Mouse (Mus musculus) kidney, postnatal 0 days (tissue): ENCODE measurements around the gene Etfdh. TPM values are rescaled to one million over a fixed set of nuclear protein-coding genes. Genes with fewer than 3 reads are reported as not detected.
"Not testable (repeated sequence)": the region's sequence is repeated elsewhere in the genome, so short reads cannot be mapped to it uniquely, and the experiment has no call there.

ENCODE experiments used
- ATAC-seq: fragments of 200-750 bp; cut with Nextera tagmentation; replicated peaks from 2 replicates; pipeline ENCODE4 v1.8.0; 2017; ENCODE audit warnings: low read depth, moderate number of reproducible peaks, moderate TSS enrichment, moderate library complexity; ENCODE audit not compliant: low FRiP score
- DNase-seq: peaks from one replicate; pipeline ENCODE4 v3.0.0-alpha.2; 2016; ENCODE audit warnings: low spot score
- H3K27ac ChIP-seq: fragments of 300-500 bp; sonication (generic); 2 replicates; pipeline ENCODE4 v1.5.1; 2014; ENCODE audit warnings: mild to moderate bottlenecking
- H3K27me3 ChIP-seq: fragments of 300-500 bp; sonication (generic); 2 replicates; pipeline ENCODE4 v1.6.1; 2014; ENCODE audit warnings: low read length, mixed read lengths; ENCODE audit not compliant: insufficient read depth
- H3K36me3 ChIP-seq: fragments of 300-500 bp; sonication (generic); 2 replicates; pipeline ENCODE4 v1.6.1; 2014; ENCODE audit warnings: low read length, mixed read lengths; ENCODE audit not compliant: insufficient read depth
- H3K4me1 ChIP-seq: fragments of 300-500 bp; sonication (generic); replicated peaks from 2 replicates; pipeline ENCODE4 v1.6.1; 2014; ENCODE audit warnings: antibody characterized with exemption, low read length, mixed read lengths; ENCODE audit not compliant: insufficient read depth
- H3K4me2 ChIP-seq: fragments of 300-500 bp; sonication (generic); 2 replicates; pipeline ENCODE4 v1.6.1; 2014; ENCODE audit warnings: mild to moderate bottlenecking, low read length, moderate library complexity, mixed read lengths
- H3K4me3 ChIP-seq: fragments of 300-500 bp; sonication (generic); replicated peaks from 2 replicates; pipeline ENCODE4 v1.5.1; 2014; ENCODE audit warnings: low read depth, low read length
- H3K9ac ChIP-seq: fragments of 300-500 bp; sonication (generic); 2 replicates; pipeline ENCODE4 v1.6.1; 2014; ENCODE audit warnings: low read depth, low read length
- H3K9me3 ChIP-seq: fragments of 300-500 bp; sonication (generic); replicated peaks from 2 replicates; pipeline ENCODE4 v1.6.1; 2016; ENCODE audit warnings: low read length, inconsistent platforms, mixed read lengths
- CTCF ChIP-seq: IDR thresholded peaks from 2 replicates; pipeline ENCODE4 v1.5.1; 2016; ENCODE audit warnings: antibody characterized with exemption, low read depth, mild to moderate bottlenecking, moderate library complexity
- WGBS: fragments of 180-500 bp; shearing (Covaris S2); extraction: QIAGEN DNeasy Blood & Tissue Kit; methylation state at CpG from one replicate; pipeline ENCODE4 v1.1.7; 2014; 5-methylcytosine and 5-hydroxymethylcytosine counted together
- polyA plus RNA-seq: library from polyadenylated mRNA; unstranded; fragments of >200 nt; fragmentation: Nextera tagmentation; extraction: Ambion mirVana; gene quantifications from 2 replicates; pipeline ENCODE4 v1.2.1, GENCODE M21; 2015

Gene Etfdh
- polyA plus RNA-seq, 1 experiment from 2014 or later = 97.0 TPM

DNA sequence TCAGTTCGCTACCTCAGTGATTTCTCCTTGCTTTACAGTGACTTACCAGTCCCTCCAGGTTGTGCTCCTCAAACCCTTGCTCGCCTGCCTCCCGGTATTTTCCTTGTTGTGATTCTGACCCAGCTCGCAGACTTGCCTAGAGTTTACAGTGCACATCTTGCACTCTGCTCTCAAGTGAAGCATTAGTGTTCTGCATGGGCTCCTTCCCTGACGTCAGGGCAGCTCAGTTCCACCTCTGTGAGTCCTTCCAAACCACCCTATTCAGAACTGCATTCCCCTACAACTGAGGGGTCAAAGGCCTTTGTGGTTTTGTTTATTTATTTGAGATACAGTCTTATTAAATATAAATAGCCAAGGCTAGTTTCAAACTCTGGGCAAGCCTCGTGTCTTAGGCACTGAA, 51.1 kb downstream of the Etfdh start:
- Histone ChIP-seq H3K4me3 (no peak overlapping the region), H3K36me3 (no peaks in the 10 kb centered on the region), H3K9me3 (no peaks in the 10 kb centered on the region), H3K4me2 (no peak overlapping the region), H3K27ac (no peak overlapping the region), H3K27me3 (no peaks in the 10 kb centered on the region), H3K9ac (no peak overlapping the region), H3K4me1 (no peaks in the 10 kb centered on the region)
- TF ChIP-seq CTCF = no peak
- ATAC-seq (0 out of 2 replicates have a peak, but pooled peaks have one; percentile 49), DNase-seq (no peak)
- WGBS = 45% methylated on average over 6 of the region's 6 CpGs

DNA sequence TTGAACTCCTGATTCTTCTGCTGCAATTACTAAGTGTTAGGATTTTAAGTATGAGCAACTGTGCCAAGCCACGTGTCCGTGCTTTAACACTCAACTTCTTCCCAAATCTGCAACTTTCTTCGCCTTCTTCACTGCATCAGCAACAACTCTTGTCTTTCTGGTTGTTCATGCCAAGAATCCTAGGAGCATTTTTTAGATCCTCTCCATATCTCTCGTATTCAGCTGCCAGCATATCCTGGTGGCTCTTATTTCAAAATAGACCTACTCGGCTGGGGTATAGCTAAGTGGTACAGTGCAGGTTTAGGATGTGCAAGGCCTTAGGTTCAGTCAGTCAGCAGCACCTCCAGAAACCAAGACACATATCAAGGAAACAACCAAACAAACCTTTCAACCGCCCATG, 51.7 kb downstream of the Etfdh start:
- 82% methylated on average over 6 of the region's 6 CpGs for WGBS
- H3K4me2 ChIP-seq = no peak overlapping the region
- H3K27ac ChIP-seq = no peak overlapping the region
- no peak overlapping the region for H3K4me3 ChIP-seq
- TF ChIP-seq CTCF = no peak
- no peak overlapping the region for H3K9ac ChIP-seq
- H3K27me3 ChIP-seq = no peaks in the 10 kb centered on the region
- no peaks in the 10 kb centered on the region for H3K9me3 ChIP-seq
- H3K4me1 ChIP-seq = no peaks in the 10 kb centered on the region
- no peaks in the 10 kb centered on the region for H3K36me3 ChIP-seq
- ATAC-seq = no peak
- no peak for DNase-seq

- DNase-seq (peak; percentile 72), ATAC-seq (peak; percentile 52)
- 0 out of 2 replicates have a peak overlapping the region, but pooled peaks have one; percentile 44 for H3K27ac ChIP-seq
- no peaks in the 10 kb centered on the region for H3K36me3 ChIP-seq
- H3K4me1 ChIP-seq = no peaks in the 10 kb centered on the region
- no peaks in the 10 kb centered on the region for H3K27me3 ChIP-seq
- no peak for TF ChIP-seq CTCF
- H3K4me3 ChIP-seq = no peak overlapping the region
- no peaks in the 10 kb centered on the region for H3K9me3 ChIP-seq
- H3K4me2 ChIP-seq = peak overlapping the region; percentile 36
- no peak overlapping the region for H3K9ac ChIP-seq
- 13% methylated on average over 5 of the region's 5 CpGs for WGBS
These were observed 52.4 kb downstream of the Etfdh start for GRCm38 (mm10) chr3:79576865-79577264.

DNA sequence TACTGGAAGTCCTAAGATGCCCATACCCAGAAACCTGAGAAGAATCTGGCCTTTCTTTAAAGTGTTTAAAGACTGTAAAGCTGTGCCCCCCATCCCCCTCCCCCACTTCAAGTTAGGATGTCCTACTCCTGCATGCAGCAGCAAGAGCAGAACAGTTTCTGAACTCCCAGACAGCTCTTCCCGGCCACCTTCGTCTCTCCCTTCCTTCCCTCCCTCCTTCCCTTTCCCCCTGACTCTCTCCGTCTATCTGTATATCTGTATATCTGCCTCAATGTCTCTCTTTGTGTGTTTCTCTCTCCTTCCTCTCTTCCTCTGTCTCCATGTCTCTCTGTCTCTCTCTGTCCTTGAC, 52.9 kb downstream of the Etfdh start:
- WGBS = 4% methylated on average over 3 of the region's 3 CpGs
- no peaks in the 10 kb centered on the region for H3K27me3 ChIP-seq
- H3K4me2 ChIP-seq = peak overlapping the region; percentile 36
- ATAC-seq (peak; percentile 61), DNase-seq (no peak)
- no peak overlapping the region for H3K4me3 ChIP-seq
- no peaks in the 10 kb centered on the region for H3K36me3 ChIP-seq
- H3K9me3 ChIP-seq = no peaks in the 10 kb centered on the region
- no peak overlapping the region for H3K9ac ChIP-seq
- no peak for TF ChIP-seq CTCF
- H3K27ac ChIP-seq = 0 out of 2 replicates have a peak overlapping the region, but pooled peaks have one; percentile 44
- no peaks in the 10 kb centered on the region for H3K4me1 ChIP-seq

DNA sequence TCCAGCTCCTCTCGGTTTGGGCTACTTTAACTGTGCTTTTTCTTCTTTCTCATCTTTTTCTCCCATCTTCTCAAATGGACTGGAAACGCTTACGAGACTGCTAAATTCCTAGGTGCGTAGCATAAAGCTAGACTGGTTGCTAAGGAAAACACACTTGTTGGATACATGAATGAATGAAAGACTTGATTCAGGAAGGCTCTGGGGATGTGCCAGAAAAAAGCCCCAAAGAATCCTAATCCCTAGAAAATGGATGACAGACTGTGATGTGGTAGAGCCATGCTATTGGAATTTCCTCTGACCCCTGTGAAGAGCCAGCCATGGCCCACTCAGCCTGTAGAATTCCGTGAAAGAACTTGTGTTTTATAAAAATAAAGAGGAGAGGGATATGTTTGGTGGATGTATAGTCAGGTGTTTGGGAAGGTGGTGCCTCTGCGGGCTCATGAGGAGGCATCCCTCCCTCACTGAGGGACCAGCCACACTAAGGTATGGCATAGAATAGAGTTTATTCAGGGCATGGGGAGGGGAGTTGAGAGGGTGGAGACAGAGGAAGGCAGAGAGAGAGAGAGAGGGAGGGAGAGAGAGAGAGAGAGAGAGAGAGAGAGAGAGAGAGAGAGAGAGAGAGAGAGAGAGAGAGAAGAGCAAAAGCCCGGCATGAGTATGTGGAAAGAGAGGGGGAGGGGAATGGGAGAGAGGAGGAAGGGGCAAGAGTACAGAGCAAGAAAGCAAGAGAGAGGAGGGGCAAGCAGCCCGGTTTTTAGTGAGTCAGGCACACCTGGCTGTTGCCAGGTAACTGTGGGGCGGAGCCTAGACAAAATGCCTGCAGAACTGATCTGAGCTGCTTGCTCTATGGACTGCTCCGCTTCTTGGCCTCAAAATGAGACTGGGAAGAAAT, 53.5 kb downstream of the Etfdh start:
- TF ChIP-seq CTCF = no peak
- no peaks in the 10 kb centered on the region for H3K4me1 ChIP-seq
- H3K4me3 ChIP-seq = no peak overlapping the region
- 0 out of 2 replicates have a peak overlapping the region, but pooled peaks have one; percentile 44 for H3K27ac ChIP-seq
- ATAC-seq = peak; percentile 90
- DNase-seq = peak; percentile 41
- H3K9me3 ChIP-seq = no peaks in the 10 kb centered on the region
- no peaks in the 10 kb centered on the region for H3K27me3 ChIP-seq
- peak overlapping the region; percentile 36 for H3K4me2 ChIP-seq
- H3K36me3 ChIP-seq = no peaks in the 10 kb centered on the region
- no peak overlapping the region for H3K9ac ChIP-seq
- WGBS = 41% methylated on average over 10 of the region's 10 CpGs

DNA sequence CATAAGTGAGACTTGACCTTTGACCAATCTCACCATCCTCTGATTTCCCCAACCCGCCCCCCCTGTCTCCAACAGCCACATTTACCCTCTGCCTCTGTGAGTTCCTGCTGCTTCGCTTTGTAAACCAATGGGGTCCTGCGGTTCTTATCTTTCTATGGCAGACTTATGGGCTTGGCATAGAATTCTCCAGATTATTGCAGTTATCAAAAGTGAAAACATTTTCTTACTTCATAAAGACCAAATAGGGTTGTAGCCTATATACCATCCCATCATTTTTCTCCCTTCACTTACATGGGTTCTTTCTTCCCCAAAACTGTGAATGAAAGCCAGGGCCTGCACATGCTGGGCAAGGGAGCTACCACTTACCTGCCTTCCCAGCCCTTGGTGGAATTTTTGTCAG, 55.0 kb downstream of the Etfdh start:
- Histone ChIP-seq H3K4me2 (no peak overlapping the region), H3K27ac (no peak overlapping the region), H3K4me3 (no peak overlapping the region), H3K9me3 (no peaks in the 10 kb centered on the region), H3K27me3 (no peaks in the 10 kb centered on the region), H3K9ac (no peak overlapping the region), H3K4me1 (no peaks in the 10 kb centered on the region), H3K36me3 (no peaks in the 10 kb centered on the region)
- TF ChIP-seq CTCF = no peak
- WGBS = 89% methylated on average over 3 of the region's 3 CpGs
- ATAC-seq (no peak), DNase-seq (no peak)

- DNase-seq, H3K27ac ChIP-seq, H3K9me3 ChIP-seq, H3K4me2 ChIP-seq, H3K27me3 ChIP-seq, ATAC-seq, H3K4me1 ChIP-seq, H3K9ac ChIP-seq, H3K36me3 ChIP-seq, H3K4me3 ChIP-seq: not testable (repeated sequence)
- 90% methylated on average over 5 of the region's 5 CpGs for WGBS
These were observed 55.9 kb downstream of the Etfdh start for GRCm38 (mm10) chr3:79573376-79573775.
